Mouse (Mus musculus) natural killer cell, adult 2 months (primary cell): ENCODE measurements at regions not wholly inside any gene's neighbourhood (a gene's known extent, or its start where the extent isn't known, plus 50 kb on each side); places are given as distances from the start of the nearest gene placed in this dataset.
"Not testable (repeated sequence)": the region's sequence is repeated elsewhere in the genome, so short reads cannot be mapped to it uniquely, and the experiment has no call there.

Experiments
- DNase-seq, 2 experiments: peaks; one replicate each; pipeline ENCODE4 v3.0.0; 2022; ENCODE audit warnings: low spot score in 2 of 2

- DNase-seq = no peak
Measured at GRCm38 (mm10) chr15:25245631-25246030, 167.9 kb downstream of the Basp1 start.

- no peak for DNase-seq
Measured at GRCm38 (mm10) chr15:25237665-25238664, 175.6 kb downstream of the Basp1 start.

- no peak for DNase-seq
Measured at GRCm38 (mm10) chr15:25236191-25236723, 177.3 kb downstream of the Basp1 start.

- DNase-seq = no peak
Measured at GRCm38 (mm10) chr15:25234064-25234700, 179.4 kb downstream of the Basp1 start.

GRCm38 (mm10) chr15:25230213-25230612 lies 183.4 kb downstream of the Basp1 start:
- DNase-seq = no peak

GRCm38 (mm10) chr15:25229807-25230206 lies 183.8 kb downstream of the Basp1 start:
- DNase-seq = no peak

GRCm38 (mm10) chr15:25227496-25227895 lies 186.1 kb downstream of the Basp1 start:
- DNase-seq = no peak

- no peak for DNase-seq
Measured at GRCm38 (mm10) chr15:25225936-25226335, 187.6 kb downstream of the Basp1 start.

GRCm38 (mm10) chr15:25225431-25225830 lies 188.1 kb downstream of the Basp1 start:
- DNase-seq = no peak

GRCm38 (mm10) chr15:25221749-25222148 lies 191.8 kb downstream of the Basp1 start:
- no peak for DNase-seq

GRCm38 (mm10) chr15:25216375-25216774 lies 197.2 kb downstream of the Basp1 start:
- DNase-seq = no peak

- DNase-seq = no peak
Measured at GRCm38 (mm10) chr15:25202097-25202496, 211.5 kb downstream of the Basp1 start.

- DNase-seq = not testable (repeated sequence)
Measured at GRCm38 (mm10) chr15:25200249-25200648, 213.3 kb downstream of the Basp1 start.

- DNase-seq = no peak
Measured at GRCm38 (mm10) chr15:25187881-25188326, 225.7 kb downstream of the Basp1 start.

GRCm38 (mm10) chr15:25172755-25173154 lies 240.8 kb downstream of the Basp1 start:
- DNase-seq = no peak

- DNase-seq = no peak
Measured at GRCm38 (mm10) chr15:25146371-25146770, 267.2 kb downstream of the Basp1 start.

- no peak for DNase-seq
Measured at GRCm38 (mm10) chr15:25144228-25144627, 269.3 kb downstream of the Basp1 start.

- no peak for DNase-seq
Measured at GRCm38 (mm10) chr15:25140389-25141181, 273.0 kb downstream of the Basp1 start.

- no peak for DNase-seq
Measured at GRCm38 (mm10) chr15:25137091-25137490, 276.5 kb downstream of the Basp1 start.

GRCm38 (mm10) chr15:25135471-25136262 lies 277.9 kb downstream of the Basp1 start:
- DNase-seq = no peak

GRCm38 (mm10) chr15:25130096-25130495 lies 283.5 kb downstream of the Basp1 start:
- no peak for DNase-seq
